Mouse (Mus musculus): Measurements from ENCODE around the gene Alcam.

- TF ChIP-seq CTCF (IDR thresholded peaks at IDR 0.05; ENCODE audit: low read depth, low read length) (no peak), POLR2A (IDR thresholded peaks at IDR 0.05; ENCODE audit: extremely low read depth, insufficient read depth, low read length) (no peak)
Observed at GRCm38 (mm10) chr16:52363944-52364511, 89.8 kb downstream of the Alcam start.

All from liver, adult 2 months (tissue).